Mouse (Mus musculus): Measurements from ENCODE around the gene Ankrd10. TPM values are rescaled to one million over a fixed set of nuclear protein-coding genes. Genes with fewer than 3 reads are reported as not detected.

The Ankrd10 gene
- polyA plus RNA-seq, 1 experiment from 2014 or later = 103 TPM

- 78% methylated on average over 4 of the region's 4 CpGs for WGBS
- Histone ChIP-seq H3K9me3 (ENCODE audit: control insufficient read depth, low read length) (no peaks in the 10 kb centered on the region), H3K9ac (ENCODE audit: low read length) (no peak overlapping the region), H3K4me3 (ENCODE audit: low read depth, low read length) (no peak overlapping the region), H3K4me1 (replicated peaks; ENCODE audit: control insufficient read depth, insufficient read depth, low read length) (no peaks in the 10 kb centered on the region), H3K27ac (ENCODE audit: low read depth) (no peak overlapping the region), H3K36me3 (ENCODE audit: control insufficient read depth, insufficient read depth, low read length) (peaks cover 76% of the 10 kb centered on the region), H3K4me2 (ENCODE audit: low read length) (no peak overlapping the region), H3K27me3 (replicated peaks; ENCODE audit: control insufficient read depth, insufficient read depth, low read length) (no peaks in the 10 kb centered on the region)
- DNase-seq (ENCODE audit: low spot score) = no peak
- ATAC-seq (replicated peaks; ENCODE audit: low FRiP score, low TSS enrichment, low read depth) = no peak
Observed at GRCm38 (mm10) chr8:11625084-11625483, 10.5 kb downstream of the Ankrd10 start.

- whole genome bisulfite sequencing = 90% methylated on average over 3 of the region's 3 CpGs
- DNase-seq (ENCODE audit: low spot score) = no peak
- ATAC-seq (replicated peaks; ENCODE audit: low FRiP score, low TSS enrichment, low read depth) = no peak
Observed at GRCm38 (mm10) chr8:11619091-11619490, 16.5 kb downstream of the Ankrd10 start.

GRCm38 (mm10) chr8:11618063-11618462 lies 17.5 kb downstream of the Ankrd10 start:
- ATAC-seq (replicated peaks; ENCODE audit: low FRiP score, low TSS enrichment, low read depth) (no peak), DNase-seq (ENCODE audit: low spot score) (no peak)
- H3K9me3 ChIP-seq (ENCODE audit: control insufficient read depth, low read length) = no peaks in the 10 kb centered on the region
- no peak overlapping the region for H3K27ac ChIP-seq (ENCODE audit: low read depth)
- H3K36me3 ChIP-seq (ENCODE audit: control insufficient read depth, insufficient read depth, low read length) = peaks cover 93% of the 10 kb centered on the region
- no peaks in the 10 kb centered on the region for H3K27me3 ChIP-seq (replicated peaks; ENCODE audit: control insufficient read depth, insufficient read depth, low read length)
- no peaks in the 10 kb centered on the region for H3K4me1 ChIP-seq (replicated peaks; ENCODE audit: control insufficient read depth, insufficient read depth, low read length)
- no peak overlapping the region for H3K4me2 ChIP-seq (ENCODE audit: low read length)
- 87% methylated on average over 2 of the region's 2 CpGs for WGBS
- no peak overlapping the region for H3K9ac ChIP-seq (ENCODE audit: low read length)
- no peak overlapping the region for H3K4me3 ChIP-seq (ENCODE audit: low read depth, low read length)

More at GRCm38 (mm10) chr8:11619091-11619490, 16.5 kb downstream of the Ankrd10 start:
- Histone ChIP-seq H3K4me3 (ENCODE audit: low read depth, low read length) (no peak overlapping the region), H3K9me3 (ENCODE audit: control insufficient read depth, low read length) (no peaks in the 10 kb centered on the region), H3K4me2 (ENCODE audit: low read length) (no peak overlapping the region), H3K27ac (ENCODE audit: low read depth) (no peak overlapping the region), H3K36me3 (ENCODE audit: control insufficient read depth, insufficient read depth, low read length) (peaks cover 83% of the 10 kb centered on the region), H3K4me1 (replicated peaks; ENCODE audit: control insufficient read depth, insufficient read depth, low read length) (no peaks in the 10 kb centered on the region), H3K9ac (ENCODE audit: low read length) (no peak overlapping the region), H3K27me3 (replicated peaks; ENCODE audit: control insufficient read depth, insufficient read depth, low read length) (no peaks in the 10 kb centered on the region)

GRCm38 (mm10) chr8:11616294-11616693 lies 19.3 kb downstream of the Ankrd10 start:
- H3K4me1 ChIP-seq (replicated peaks; ENCODE audit: control insufficient read depth, insufficient read depth, low read length) = no peaks in the 10 kb centered on the region
- H3K27ac ChIP-seq (ENCODE audit: low read depth) = no peak overlapping the region
- peaks cover 99% of the 10 kb centered on the region for H3K36me3 ChIP-seq (ENCODE audit: control insufficient read depth, insufficient read depth, low read length)

GRCm38 (mm10) chr8:11614126-11614835 lies 21.3 kb downstream of the Ankrd10 start:
- Histone ChIP-seq H3K9me3 (ENCODE audit: control insufficient read depth, low read length) (no peaks in the 10 kb centered on the region), H3K9ac (ENCODE audit: low read length) (no peak overlapping the region), H3K4me2 (ENCODE audit: low read length) (no peak overlapping the region), H3K4me3 (ENCODE audit: low read depth, low read length) (no peak overlapping the region), H3K27ac (ENCODE audit: low read depth) (no peak overlapping the region), H3K36me3 (ENCODE audit: control insufficient read depth, insufficient read depth, low read length) (peaks cover 97% of the 10 kb centered on the region), H3K4me1 (replicated peaks; ENCODE audit: control insufficient read depth, insufficient read depth, low read length) (no peaks in the 10 kb centered on the region), H3K27me3 (replicated peaks; ENCODE audit: control insufficient read depth, insufficient read depth, low read length) (no peaks in the 10 kb centered on the region)
- 86% methylated on average over 6 of the region's 6 CpGs for WGBS
- ATAC-seq (replicated peaks; ENCODE audit: low FRiP score, low TSS enrichment, low read depth) (no peak), DNase-seq (ENCODE audit: low spot score) (no peak)

More at GRCm38 (mm10) chr8:11616294-11616693, 19.3 kb downstream of the Ankrd10 start:
- H3K9ac ChIP-seq (ENCODE audit: low read length) = no peak overlapping the region
- DNase-seq (ENCODE audit: low spot score) (peak; percentile 75), ATAC-seq (replicated peaks; ENCODE audit: low FRiP score, low TSS enrichment, low read depth) (no peak; the same call in 1 of the 2 replicates)
- H3K9me3 ChIP-seq (ENCODE audit: control insufficient read depth, low read length) = no peaks in the 10 kb centered on the region
- no peak overlapping the region for H3K4me3 ChIP-seq (ENCODE audit: low read depth, low read length)
- H3K27me3 ChIP-seq (replicated peaks; ENCODE audit: control insufficient read depth, insufficient read depth, low read length) = no peaks in the 10 kb centered on the region
- H3K4me2 ChIP-seq (ENCODE audit: low read length) = no peak overlapping the region
- 7% methylated on average over 1 of the region's 1 CpGs for WGBS

- H3K36me3 ChIP-seq (ENCODE audit: control insufficient read depth, insufficient read depth, low read length) = peaks cover 54% of the 10 kb centered on the region
- H3K27me3 ChIP-seq (replicated peaks; ENCODE audit: control insufficient read depth, insufficient read depth, low read length) = no peaks in the 10 kb centered on the region
- H3K9me3 ChIP-seq (ENCODE audit: control insufficient read depth, low read length) = no peaks in the 10 kb centered on the region
- ATAC-seq (replicated peaks; ENCODE audit: low FRiP score, low TSS enrichment, low read depth) (no peak), DNase-seq (ENCODE audit: low spot score) (no peak)
- no peak overlapping the region for H3K27ac ChIP-seq (ENCODE audit: low read depth)
- 98% methylated on average over 9 of the region's 9 CpGs for WGBS
- no peak overlapping the region for H3K4me3 ChIP-seq (ENCODE audit: low read depth, low read length)
- H3K4me2 ChIP-seq (ENCODE audit: low read length) = no peak overlapping the region
- H3K9ac ChIP-seq (ENCODE audit: low read length) = no peak overlapping the region
- H3K4me1 ChIP-seq (replicated peaks; ENCODE audit: control insufficient read depth, insufficient read depth, low read length) = no peaks in the 10 kb centered on the region
Observed at GRCm38 (mm10) chr8:11608848-11609247, 26.7 kb downstream of the Ankrd10 start.

GRCm38 (mm10) chr8:11602006-11602680 lies 33.4 kb downstream of the Ankrd10 start:
- Histone ChIP-seq H3K9ac (ENCODE audit: low read length) (no peak overlapping the region), H3K27me3 (replicated peaks; ENCODE audit: control insufficient read depth, insufficient read depth, low read length) (no peaks in the 10 kb centered on the region), H3K27ac (ENCODE audit: low read depth) (no peak overlapping the region), H3K4me1 (replicated peaks; ENCODE audit: control insufficient read depth, insufficient read depth, low read length) (no peaks in the 10 kb centered on the region), H3K9me3 (ENCODE audit: control insufficient read depth, low read length) (no peaks in the 10 kb centered on the region), H3K36me3 (ENCODE audit: control insufficient read depth, insufficient read depth, low read length) (no peaks in the 10 kb centered on the region), H3K4me2 (ENCODE audit: low read length) (no peak overlapping the region), H3K4me3 (ENCODE audit: low read depth, low read length) (no peak overlapping the region)
- DNase-seq (ENCODE audit: low spot score) (peak; percentile 87), ATAC-seq (replicated peaks; ENCODE audit: low FRiP score, low TSS enrichment, low read depth) (peak; percentile 62)
- WGBS = 42% methylated on average over 14 of the region's 14 CpGs

- 79% methylated on average over 5 of the region's 5 CpGs for WGBS
- H3K27me3 ChIP-seq (replicated peaks; ENCODE audit: control insufficient read depth, insufficient read depth, low read length) = no peaks in the 10 kb centered on the region
- no peak overlapping the region for H3K27ac ChIP-seq (ENCODE audit: low read depth)
- H3K4me3 ChIP-seq (ENCODE audit: low read depth, low read length) = no peak overlapping the region
- H3K4me1 ChIP-seq (replicated peaks; ENCODE audit: control insufficient read depth, insufficient read depth, low read length) = no peaks in the 10 kb centered on the region
- no peaks in the 10 kb centered on the region for H3K9me3 ChIP-seq (ENCODE audit: control insufficient read depth, low read length)
- ATAC-seq (replicated peaks; ENCODE audit: low FRiP score, low TSS enrichment, low read depth) = no peak
- DNase-seq (ENCODE audit: low spot score) = no peak
- H3K36me3 ChIP-seq (ENCODE audit: control insufficient read depth, insufficient read depth, low read length) = no peaks in the 10 kb centered on the region
- no peak overlapping the region for H3K4me2 ChIP-seq (ENCODE audit: low read length)
- H3K9ac ChIP-seq (ENCODE audit: low read length) = no peak overlapping the region
Observed at GRCm38 (mm10) chr8:11600301-11600951, 35.1 kb downstream of the Ankrd10 start.

Measured in intestine, embryonic 14.5 days (tissue).